Mouse (Mus musculus) kidney, adult 2 months (tissue): ENCODE measurements around the gene Cryge. TPM values are rescaled to one million over a fixed set of nuclear protein-coding genes. Genes with fewer than 3 reads are reported as not detected.
"Not testable (repeated sequence)": the region's sequence is repeated elsewhere in the genome, so short reads cannot be mapped to it uniquely, and the experiment has no call there.

Source experiments
- DNase-seq: peaks from one replicate; pipeline ENCODE4 v3.0.0; 2021
- H3K27ac ChIP-seq: fragments of 200-500 bp; 2 replicates; pipeline ENCODE4 v1.5.1; 2012; ENCODE audit warnings: low read depth, low read length, control low read depth, inconsistent platforms; ENCODE audit not compliant: insufficient read depth
- H3K27me3 ChIP-seq: fragments of 200-500 bp; replicated peaks from 2 replicates; pipeline ENCODE4 v1.6.1; 2012; ENCODE audit warnings: mild to moderate bottlenecking, moderate library complexity, low read length, inconsistent platforms; ENCODE audit not compliant: control insufficient read depth, insufficient read depth
- H3K36me3 ChIP-seq: fragments of 200-500 bp; 2 replicates; pipeline ENCODE4 v1.6.1; 2012; ENCODE audit warnings: mild to moderate bottlenecking, moderate library complexity, low read length, inconsistent platforms; ENCODE audit not compliant: control insufficient read depth, insufficient read depth
- H3K4me1 ChIP-seq: fragments of 200-500 bp; 2 replicates; pipeline ENCODE4 v1.6.1; 2011; ENCODE audit warnings: low read length; ENCODE audit not compliant: control insufficient read depth, insufficient read depth
- H3K4me3 ChIP-seq: fragments of 200-500 bp; 2 replicates; pipeline ENCODE4 v1.5.1; 2011; ENCODE audit warnings: mild to moderate bottlenecking, low read depth, low read length, control low read depth; ENCODE audit not compliant: insufficient read depth
- CTCF ChIP-seq: fragments of 200-500 bp; conservative IDR thresholded peaks from 2 replicates; pipeline ENCODE4 v1.5.1; 2011; ENCODE audit warnings: low read depth, mild to moderate bottlenecking, control low read depth, low read length, moderate library complexity, mixed read lengths; ENCODE audit not compliant: insufficient read depth, insufficient read length
- POLR2A ChIP-seq: fragments of 200-500 bp; IDR thresholded peaks from one replicate; pipeline ENCODE4 v1.6.1; 2011; ENCODE audit warnings: low read depth, low read length, control low read depth
- WGBS: fragments of 180-500 bp; shearing (Covaris S2); methylation state at CpG from one replicate; pipeline ENCODE4 v1.1.7; 2018; 5-methylcytosine and 5-hydroxymethylcytosine counted together
- polyA plus RNA-seq: library from polyadenylated mRNA; depleted of rRNA; stranded (reverse); fragments of >200 nt; gene quantifications from 2 replicates; pipeline ENCODE4 v1.2.3, GENCODE M21; 2012; rRNA removed

The Cryge gene
- polyA plus RNA-seq: not detected in 2 replicates

- not testable (repeated sequence) for H3K4me3 ChIP-seq, DNase-seq, H3K36me3 ChIP-seq, H3K27me3 ChIP-seq, H3K27ac ChIP-seq, H3K4me1 ChIP-seq
- 74% methylated on average over 12 of the region's 12 CpGs for WGBS
Observed at GRCm38 (mm10) chr1:65050952-65051351, at the start of gene Cryge. Cryge (minus strand) TSS chr1:65051149.

GRCm38 (mm10) chr1:65096953-65097352 lies 46.0 kb upstream of the Cryge start:
- no peak for TF ChIP-seq POLR2A
- no peak for TF ChIP-seq CTCF
- no peaks in the 10 kb centered on the region for H3K4me1 ChIP-seq
- H3K4me3 ChIP-seq: no peak overlapping the region
- no peaks in the 10 kb centered on the region for H3K27me3 ChIP-seq
- H3K36me3 ChIP-seq: no peaks in the 10 kb centered on the region
- no peak overlapping the region for H3K27ac ChIP-seq
- DNase-seq: no peak
- WGBS: 86% methylated on average over 3 of the region's 3 CpGs

GRCm38 (mm10) chr1:65091566-65091965 lies 40.6 kb upstream of the Cryge start:
- Histone ChIP-seq H3K36me3 (no peaks in the 10 kb centered on the region), H3K27me3 (no peaks in the 10 kb centered on the region), H3K4me3 (no peak overlapping the region), H3K4me1 (no peaks in the 10 kb centered on the region), H3K27ac (no peak overlapping the region)
- 90% methylated on average over 3 of the region's 3 CpGs for WGBS
- no peak for TF ChIP-seq POLR2A
- TF ChIP-seq CTCF: no peak
- no peak for DNase-seq

- no peak for TF ChIP-seq CTCF
- no peak for TF ChIP-seq POLR2A
- no peaks in the 10 kb centered on the region for H3K36me3 ChIP-seq
- H3K27ac ChIP-seq: no peak overlapping the region
- H3K4me1 ChIP-seq: no peaks in the 10 kb centered on the region
- H3K4me3 ChIP-seq: no peak overlapping the region
- WGBS: 44% methylated on average over 2 of the region's 2 CpGs
- H3K27me3 ChIP-seq: no peaks in the 10 kb centered on the region
- DNase-seq: peak; percentile 17
Observed at GRCm38 (mm10) chr1:65090370-65090769, 39.4 kb upstream of the Cryge start.

- Histone ChIP-seq H3K27me3 (no peaks in the 10 kb centered on the region), H3K4me1 (no peaks in the 10 kb centered on the region), H3K4me3 (no peak overlapping the region), H3K36me3 (no peaks in the 10 kb centered on the region), H3K27ac (no peak overlapping the region)
- TF ChIP-seq CTCF (no peak), POLR2A (no peak)
- DNase-seq: no peak
- 68% methylated on average over 6 of the region's 6 CpGs for WGBS
Observed at GRCm38 (mm10) chr1:65088567-65089356, 37.8 kb upstream of the Cryge start.

GRCm38 (mm10) chr1:65082188-65082587 lies 31.2 kb upstream of the Cryge start, which contains the start of gene Crygb:
Crygb (minus strand) TSS chr1:65082288.
- H3K4me3 ChIP-seq: no peak within 1 kb of the TSS
- TF ChIP-seq CTCF (no peak), POLR2A (no peak)
- H3K27me3 ChIP-seq: no peaks in the 10 kb centered on the region
- 51% methylated on average over 7 of the region's 7 CpGs for WGBS
- DNase-seq: no peak
- H3K36me3 ChIP-seq: no peaks in the 10 kb centered on the region
- no peak within 1 kb of the TSS for H3K27ac ChIP-seq
- H3K4me1 ChIP-seq: no peaks in the 10 kb centered on the region

GRCm38 (mm10) chr1:65075607-65076006 lies 24.7 kb upstream of the Cryge start:
- TF ChIP-seq POLR2A (no peak), CTCF (no peak)
- no peaks in the 10 kb centered on the region for H3K27me3 ChIP-seq
- 8% methylated on average over 5 of the region's 5 CpGs for WGBS
- H3K27ac ChIP-seq: no peak overlapping the region
- no peaks in the 10 kb centered on the region for H3K36me3 ChIP-seq
- DNase-seq: peak; percentile 3
- no peak overlapping the region for H3K4me3 ChIP-seq
- no peaks in the 10 kb centered on the region for H3K4me1 ChIP-seq

GRCm38 (mm10) chr1:65073589-65073988 lies 22.6 kb upstream of the Cryge start, which contains the start of gene Crygc:
Crygc (minus strand) TSS chr1:65073689.
- WGBS: 82% methylated on average over 6 of the region's 6 CpGs
- TF ChIP-seq CTCF (no peak), POLR2A (no peak)
- no peaks in the 10 kb centered on the region for H3K27me3 ChIP-seq

More at GRCm38 (mm10) chr1:65073589-65073988, 22.6 kb upstream of the Cryge start, which contains the start of gene Crygc:
- no peaks in the 10 kb centered on the region for H3K4me1 ChIP-seq
- DNase-seq: no peak
- H3K27ac ChIP-seq: no peak within 1 kb of the TSS
- no peaks in the 10 kb centered on the region for H3K36me3 ChIP-seq
- no peak within 1 kb of the TSS for H3K4me3 ChIP-seq
